Mouse (Mus musculus) MN1 (cell line): ENCODE results near the gene Chd3.

Experiments
- DNase-seq: peaks from one replicate; pipeline ENCODE4 v3.0.0-alpha.2; 2016; ENCODE audit warnings: low spot score

The Chd3 gene

GRCm38 (mm10) chr11:69366157-69366854 lies 2.9 kb downstream of the Chd3 start:
- peak; percentile 94 for DNase-seq

- no peak for DNase-seq
Observed at GRCm38 (mm10) chr11:69365722-69366121, 3.5 kb downstream of the Chd3 start.

- DNase-seq: peak; percentile 95
Observed at GRCm38 (mm10) chr11:69364910-69365309, 4.3 kb downstream of the Chd3 start.

GRCm38 (mm10) chr11:69364376-69364775 lies 4.8 kb downstream of the Chd3 start:
- no peak for DNase-seq

- DNase-seq: no peak
Observed at GRCm38 (mm10) chr11:69362479-69362878, 6.7 kb downstream of the Chd3 start.

GRCm38 (mm10) chr11:69362021-69362420 lies 7.2 kb downstream of the Chd3 start:
- no peak for DNase-seq

- no peak for DNase-seq
Observed at GRCm38 (mm10) chr11:69357690-69358089, 11.5 kb downstream of the Chd3 start.

- DNase-seq: no peak
Observed at GRCm38 (mm10) chr11:69356544-69356943, 12.7 kb downstream of the Chd3 start.

- DNase-seq: no peak
Observed at GRCm38 (mm10) chr11:69346441-69346840, 22.8 kb downstream of the Chd3 start.

- DNase-seq: no peak
Observed at GRCm38 (mm10) chr11:69340161-69341131, 28.8 kb downstream of the Chd3 start, which contains the start of gene Rnf227. Gene Rnf227 (plus strand): TSS chr11:69340461.

- no peak for DNase-seq
Observed at GRCm38 (mm10) chr11:69334796-69335195, 34.4 kb downstream of the Chd3 start.

GRCm38 (mm10) chr11:69333922-69334321 lies 35.3 kb downstream of the Chd3 start:
- no peak for DNase-seq

- no peak for DNase-seq
Observed at GRCm38 (mm10) chr11:69332713-69333253, 36.4 kb downstream of the Chd3 start.

GRCm38 (mm10) chr11:69331929-69332405 lies 37.2 kb downstream of the Chd3 start:
- DNase-seq: peak; percentile 42

GRCm38 (mm10) chr11:69331152-69331551 lies 38.1 kb downstream of the Chd3 start:
- DNase-seq: no peak

GRCm38 (mm10) chr11:69328517-69328916 lies 40.7 kb downstream of the Chd3 start:
- DNase-seq: no peak

GRCm38 (mm10) chr11:69327648-69328047 lies 41.6 kb downstream of the Chd3 start:
- no peak for DNase-seq

GRCm38 (mm10) chr11:69327157-69327442 lies 42.1 kb downstream of the Chd3 start:
- no peak for DNase-seq

GRCm38 (mm10) chr11:69326408-69327156 lies 42.6 kb downstream of the Chd3 start:
- peak; percentile 31 for DNase-seq

- peak; percentile 91 for DNase-seq
Observed at GRCm38 (mm10) chr11:69325628-69326407, 43.4 kb downstream of the Chd3 start, which contains the start of gene Kcnab3. Gene Kcnab3 (plus strand): TSS chr11:69326258.

GRCm38 (mm10) chr11:69324749-69325148 lies 44.5 kb downstream of the Chd3 start:
- no peak for DNase-seq
